Mouse (Mus musculus) heart, embryonic 13.5 days (tissue): ENCODE measurements around the gene Ctf1. TPM values are rescaled to one million over a fixed set of nuclear protein-coding genes. Genes with fewer than 3 reads are reported as not detected.
"Not testable (repeated sequence)": the region's sequence is repeated elsewhere in the genome, so short reads cannot be mapped to it uniquely, and the experiment has no call there.

ENCODE experiments used
- ATAC-seq: fragments of 200-750 bp; cut with Nextera tagmentation; 2 replicates; pipeline ENCODE4 v1.8.0; 2017; ENCODE audit warnings: moderate TSS enrichment; ENCODE audit not compliant: insufficient number of reproducible peaks, low FRiP score, low TSS enrichment; ENCODE audit errors: extremely low read depth
- H3K27ac ChIP-seq: fragments of 300-500 bp; sonication (generic); replicated peaks from 2 replicates; pipeline ENCODE4 v1.5.1; 2015; ENCODE audit warnings: moderate library complexity, mild to moderate bottlenecking, inconsistent platforms
- H3K27me3 ChIP-seq: fragments of 300-500 bp; sonication (generic); replicated peaks from 2 replicates; pipeline ENCODE4 v1.6.1; 2015; ENCODE audit warnings: mild to moderate bottlenecking, inconsistent platforms
- H3K36me3 ChIP-seq: fragments of 300-500 bp; sonication (generic); 2 replicates; pipeline ENCODE4 v1.6.1; 2015; ENCODE audit warnings: mild to moderate bottlenecking, inconsistent platforms
- H3K4me1 ChIP-seq: fragments of 300-500 bp; sonication (generic); 2 replicates; pipeline ENCODE4 v1.6.1; 2015; ENCODE audit warnings: inconsistent platforms
- H3K4me2 ChIP-seq: fragments of 300-500 bp; sonication (generic); 2 replicates; pipeline ENCODE4 v1.6.1; 2015; ENCODE audit warnings: inconsistent platforms, mild to moderate bottlenecking, moderate library complexity
- H3K4me3 ChIP-seq: fragments of 300-500 bp; sonication (generic); 2 replicates; pipeline ENCODE4 v1.5.1; 2015; ENCODE audit warnings: moderate library complexity, mild to moderate bottlenecking, inconsistent platforms
- H3K9ac ChIP-seq: fragments of 300-500 bp; sonication (generic); 2 replicates; pipeline ENCODE4 v1.6.1; 2015; ENCODE audit warnings: inconsistent platforms, mild to moderate bottlenecking, moderate library complexity
- H3K9me3 ChIP-seq: fragments of 300-500 bp; sonication (generic); 2 replicates; pipeline ENCODE4 v1.6.1; 2016; ENCODE audit warnings: inconsistent platforms
- WGBS: fragments of 180-500 bp; shearing (Covaris S2); methylation state at CpG from one replicate; pipeline ENCODE4 v1.1.7; 2015; ENCODE audit warnings: mixed read lengths; 5-methylcytosine and 5-hydroxymethylcytosine counted together
- polyA plus RNA-seq: library from polyadenylated mRNA; unstranded; fragments of >200 nt; fragmentation: Nextera tagmentation; extraction: Ambion mirVana; gene quantifications from 2 replicates; pipeline ENCODE4 v1.2.1, GENCODE M21; 2015

Ctf1 gene
- polyA plus RNA-seq, 1 experiment from 2014 or later = 4.6 TPM

- Histone ChIP-seq H3K27me3 (peaks cover 7% of the 10 kb centered on the region; the same call in 1 of the 2 replicates), H3K9me3 (no peaks in the 10 kb centered on the region), H3K4me2 (no peak overlapping the region), H3K27ac (no peak overlapping the region), H3K4me3 (no peak overlapping the region), H3K36me3 (peaks cover 10% of the 10 kb centered on the region), H3K9ac (no peak overlapping the region), H3K4me1 (peaks cover 40% of the 10 kb centered on the region)
- WGBS = 83% methylated on average over 3 of the region's 3 CpGs
- ATAC-seq = no peak
Observed at GRCm38 (mm10) chr7:127711031-127711430, 1.5 kb upstream of the Ctf1 start.

- H3K27me3 ChIP-seq = peaks cover 11% of the 10 kb centered on the region; the same call in 1 of the 2 replicates
Observed at GRCm38 (mm10) chr7:127711456-127711855, 1.1 kb upstream of the Ctf1 start.

GRCm38 (mm10) chr7:127714816-127715215 is 2.3 kb downstream of the Ctf1 start:
- H3K4me2 ChIP-seq = no peak overlapping the region
- no peak overlapping the region for H3K27ac ChIP-seq
- no peak for ATAC-seq
- peaks cover 3% of the 10 kb centered on the region; the same call in 1 of the 2 replicates for H3K36me3 ChIP-seq
- H3K9me3 ChIP-seq = no peaks in the 10 kb centered on the region
- no peak overlapping the region for H3K4me3 ChIP-seq
- no peak overlapping the region for H3K9ac ChIP-seq
- peaks cover 32% of the 10 kb centered on the region for H3K27me3 ChIP-seq
- H3K4me1 ChIP-seq = peaks cover 24% of the 10 kb centered on the region
- 75% methylated on average over 4 of the region's 4 CpGs for WGBS

More at GRCm38 (mm10) chr7:127711456-127711855, 1.1 kb upstream of the Ctf1 start:
- 67% methylated on average over 3 of the region's 3 CpGs for WGBS
- ATAC-seq = no peak
- Histone ChIP-seq H3K9me3 (no peaks in the 10 kb centered on the region), H3K27ac (peak overlapping the region; percentile 85), H3K36me3 (peaks cover 6% of the 10 kb centered on the region), H3K9ac (no peak overlapping the region), H3K4me3 (no peak overlapping the region), H3K4me1 (peaks cover 39% of the 10 kb centered on the region), H3K4me2 (no peak overlapping the region)

- no peaks in the 10 kb centered on the region for H3K9me3 ChIP-seq
- under 1% methylated on average over 41 of the region's 41 CpGs for WGBS
- H3K4me3 ChIP-seq = peak overlapping the region; percentile 44
- peaks cover 3% of the 10 kb centered on the region; the same call in 1 of the 2 replicates for H3K36me3 ChIP-seq
- peak overlapping the region; percentile 74 for H3K9ac ChIP-seq
- H3K4me1 ChIP-seq = peaks cover 22% of the 10 kb centered on the region
- peaks cover 32% of the 10 kb centered on the region for H3K27me3 ChIP-seq
- no peak for ATAC-seq
- peak overlapping the region; percentile 69 for H3K4me2 ChIP-seq
- H3K27ac ChIP-seq = no peak overlapping the region
Observed at GRCm38 (mm10) chr7:127716992-127717391, 4.5 kb downstream of the Ctf1 start.

GRCm38 (mm10) chr7:127718339-127718738 is 5.8 kb downstream of the Ctf1 start:
- Histone ChIP-seq H3K4me2 (no peak overlapping the region), H3K4me3 (no peak overlapping the region), H3K36me3 (peaks cover 3% of the 10 kb centered on the region; the same call in 1 of the 2 replicates), H3K27me3 (peaks cover 32% of the 10 kb centered on the region), H3K9ac (no peak overlapping the region), H3K9me3 (no peaks in the 10 kb centered on the region), H3K4me1 (peaks cover 10% of the 10 kb centered on the region), H3K27ac (no peak overlapping the region)
- 82% methylated on average over 6 of the region's 6 CpGs for WGBS
- ATAC-seq = no peak

- H3K4me2 ChIP-seq = no peak overlapping the region
- H3K4me3 ChIP-seq = no peak overlapping the region
- 74% methylated on average over 6 of the region's 6 CpGs for WGBS
- ATAC-seq = no peak
- peaks cover 3% of the 10 kb centered on the region; the same call in 1 of the 2 replicates for H3K36me3 ChIP-seq
- H3K9me3 ChIP-seq = no peaks in the 10 kb centered on the region
- no peak overlapping the region for H3K27ac ChIP-seq
- peaks cover 7% of the 10 kb centered on the region for H3K4me1 ChIP-seq
- H3K27me3 ChIP-seq = peaks cover 35% of the 10 kb centered on the region
- H3K9ac ChIP-seq = no peak overlapping the region
Observed at GRCm38 (mm10) chr7:127719258-127719657, 6.7 kb downstream of the Ctf1 start.

GRCm38 (mm10) chr7:127725490-127725889 is 13.0 kb downstream of the Ctf1 start:
- ATAC-seq = no peak
- Histone ChIP-seq H3K4me3 (no peak overlapping the region), H3K4me1 (no peaks in the 10 kb centered on the region), H3K27me3 (peaks cover 22% of the 10 kb centered on the region), H3K9me3 (no peaks in the 10 kb centered on the region), H3K4me2 (no peak overlapping the region), H3K27ac (no peak overlapping the region), H3K36me3 (no peaks in the 10 kb centered on the region), H3K9ac (no peak overlapping the region)
- WGBS = 30% methylated on average over 2 of the region's 2 CpGs

- 46% methylated on average over 6 of the region's 6 CpGs for WGBS
- Histone ChIP-seq H3K27ac (no peak overlapping the region), H3K4me2 (no peak overlapping the region), H3K27me3 (peaks cover 22% of the 10 kb centered on the region), H3K9ac (no peak overlapping the region), H3K4me3 (no peak overlapping the region), H3K4me1 (no peaks in the 10 kb centered on the region), H3K36me3 (no peaks in the 10 kb centered on the region), H3K9me3 (no peaks in the 10 kb centered on the region)
- no peak for ATAC-seq
Observed at GRCm38 (mm10) chr7:127725924-127726323, 13.4 kb downstream of the Ctf1 start.

- H3K27me3 ChIP-seq = peaks cover 22% of the 10 kb centered on the region
- H3K4me1 ChIP-seq = no peaks in the 10 kb centered on the region
- ATAC-seq = no peak
- H3K9ac ChIP-seq = no peak overlapping the region
- 80% methylated on average over 7 of the region's 7 CpGs for WGBS
- H3K4me3 ChIP-seq = no peak overlapping the region
- no peaks in the 10 kb centered on the region for H3K36me3 ChIP-seq
- no peak overlapping the region for H3K4me2 ChIP-seq
- no peak overlapping the region for H3K27ac ChIP-seq
- H3K9me3 ChIP-seq = no peaks in the 10 kb centered on the region
Observed at GRCm38 (mm10) chr7:127727898-127728297, 15.4 kb downstream of the Ctf1 start.

GRCm38 (mm10) chr7:127730170-127730569 is 17.6 kb downstream of the Ctf1 start:
- Histone ChIP-seq H3K4me2 (no peak overlapping the region), H3K27me3 (peaks cover 19% of the 10 kb centered on the region), H3K4me3 (no peak overlapping the region), H3K36me3 (no peaks in the 10 kb centered on the region), H3K9me3 (no peaks in the 10 kb centered on the region), H3K4me1 (no peaks in the 10 kb centered on the region), H3K27ac (no peak overlapping the region), H3K9ac (no peak overlapping the region)
- WGBS = 59% methylated on average over 4 of the region's 4 CpGs
- ATAC-seq = no peak

GRCm38 (mm10) chr7:127732066-127732465 is 19.5 kb downstream of the Ctf1 start, which contains the start of gene Ctf2:
TSS of gene Ctf2 (minus strand) at chr7:127732166.
- H3K4me3 ChIP-seq, H3K27me3 ChIP-seq, H3K36me3 ChIP-seq, H3K27ac ChIP-seq, H3K4me2 ChIP-seq, H3K9me3 ChIP-seq, ATAC-seq, H3K4me1 ChIP-seq, H3K9ac ChIP-seq: not testable (repeated sequence)
- no CpG with 5 or more reads among the region's 5 CpGs for WGBS

- peaks cover 16% of the 10 kb centered on the region for H3K36me3 ChIP-seq
- H3K4me2 ChIP-seq = peak within 1 kb of the TSS; percentile 93
- H3K4me1 ChIP-seq = peaks cover 25% of the 10 kb centered on the region
- H3K27me3 ChIP-seq = no peaks in the 10 kb centered on the region
- ATAC-seq = no peak
- peak within 1 kb of the TSS; percentile 91 for H3K27ac ChIP-seq
- WGBS = under 1% methylated on average over 26 of the region's 26 CpGs
- no peaks in the 10 kb centered on the region for H3K9me3 ChIP-seq
- peak within 1 kb of the TSS; percentile 86 for H3K4me3 ChIP-seq
- H3K9ac ChIP-seq = peak within 1 kb of the TSS; percentile 93
Observed at GRCm38 (mm10) chr7:127744366-127745045, 32.0 kb downstream of the Ctf1 start, which contains the start of gene Fbxl19. TSS of gene Fbxl19 (plus strand) at chr7:127744543.
